Mouse (Mus musculus) forebrain, embryonic 11.5 days (tissue): ENCODE measurements around the gene Gmeb2. TPM values are rescaled to one million over a fixed set of nuclear protein-coding genes. Genes with fewer than 3 reads are reported as not detected.
A peak's percentile ranks its signal among the peaks of the same experiment; 100 is the strongest.
"Not testable (repeated sequence)": the region's sequence is repeated elsewhere in the genome, so short reads cannot be mapped to it uniquely, and the experiment has no call there.

ENCODE experiments used
- ATAC-seq: fragments of 200-750 bp; cut with Nextera tagmentation; replicated peaks from 2 replicates; pipeline ENCODE4 v1.8.0; 2017; ENCODE audit warnings: moderate TSS enrichment; ENCODE audit not compliant: low FRiP score
- DNase-seq: peaks from one replicate; pipeline ENCODE4 v3.0.0-alpha.2; 2017; ENCODE audit warnings: low spot score
- H3K27ac ChIP-seq: fragments of 300-500 bp; sonication (generic); 2 replicates; pipeline ENCODE4 v1.5.1; 2014; ENCODE audit warnings: low read depth, low read length
- H3K27me3 ChIP-seq: fragments of 300-500 bp; sonication (generic); 2 replicates; pipeline ENCODE4 v1.6.1; 2014; ENCODE audit warnings: mild to moderate bottlenecking, low read length, mixed read lengths; ENCODE audit not compliant: control insufficient read depth, insufficient read depth
- H3K36me3 ChIP-seq: fragments of 300-500 bp; sonication (generic); 2 replicates; pipeline ENCODE4 v1.6.1; 2014; ENCODE audit warnings: mild to moderate bottlenecking, low read length, moderate library complexity, mixed read lengths; ENCODE audit not compliant: control insufficient read depth, insufficient read depth
- H3K4me1 ChIP-seq: fragments of 300-500 bp; sonication (generic); replicated peaks from 2 replicates; pipeline ENCODE4 v1.6.1; 2014; ENCODE audit warnings: low read length, mixed read lengths; ENCODE audit not compliant: control insufficient read depth, insufficient read depth
- H3K4me2 ChIP-seq: fragments of 300-500 bp; sonication (generic); 2 replicates; pipeline ENCODE4 v1.6.1; 2014; ENCODE audit warnings: low read depth, mild to moderate bottlenecking, low read length, moderate library complexity, mixed read lengths; ENCODE audit not compliant: severe bottlenecking
- H3K4me3 ChIP-seq: fragments of 300-500 bp; sonication (generic); 2 replicates; pipeline ENCODE4 v1.5.1; 2014; ENCODE audit warnings: low read depth, low read length
- H3K9ac ChIP-seq: fragments of 300-500 bp; sonication (generic); 2 replicates; pipeline ENCODE4 v1.6.1; 2014; ENCODE audit warnings: low read length
- H3K9me3 ChIP-seq: fragments of 300-500 bp; sonication (generic); 2 replicates; pipeline ENCODE4 v1.6.1; 2016; ENCODE audit warnings: low read length, mixed read lengths; ENCODE audit not compliant: control insufficient read depth
- WGBS: fragments of 180-500 bp; shearing (Covaris S2); extraction: QIAGEN DNeasy Blood & Tissue Kit; methylation state at CpG from one replicate; pipeline ENCODE4 v1.1.7; 2014; 5-methylcytosine and 5-hydroxymethylcytosine counted together
- polyA plus RNA-seq: library from polyadenylated mRNA; unstranded; fragments of >200 nt; fragmentation: Nextera tagmentation; extraction: Ambion mirVana; gene quantifications from 2 replicates; pipeline ENCODE4 v1.2.1, GENCODE M21; 2014

The Gmeb2 gene
- polyA plus RNA-seq, result 21.7 and 22.9 TPM in 2 replicates

DNA sequence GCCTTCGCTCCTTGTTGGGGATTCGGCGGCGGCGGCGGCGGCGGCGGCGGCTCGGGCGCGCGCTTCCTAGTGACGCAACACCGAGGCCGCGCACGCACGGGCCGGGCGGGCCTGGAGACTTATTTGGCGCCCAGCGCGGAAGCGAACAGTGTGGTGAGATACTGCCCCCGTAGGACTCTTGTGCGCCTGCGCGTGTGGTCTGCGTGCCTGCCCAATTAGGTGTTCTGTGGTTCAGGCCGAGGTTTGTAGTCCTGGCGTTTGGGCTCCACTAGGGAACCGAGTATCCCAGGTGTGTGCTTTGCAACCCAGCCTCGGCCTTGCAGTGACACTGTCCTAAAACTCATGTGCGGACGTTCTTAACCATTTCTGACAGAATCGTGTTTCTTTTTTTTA lies at the start of gene Gmeb2:
Gmeb2 (minus strand) TSS at position 78 of the 393 bp plus-strand sequence.
- not testable (repeated sequence) for H3K4me1 ChIP-seq, H3K9me3 ChIP-seq, H3K36me3 ChIP-seq, H3K27me3 ChIP-seq
- under 1% methylated on average over 18 of the region's 38 CpGs for WGBS
- Histone ChIP-seq H3K4me3 (peak within 1 kb of the TSS; percentile 73), H3K4me2 (peak within 1 kb of the TSS; percentile 69), H3K9ac (peak within 1 kb of the TSS; percentile 93), H3K27ac (peak within 1 kb of the TSS; percentile 87)
- peak; percentile 96 for DNase-seq
- ATAC-seq, result peak; percentile 96

DNA sequence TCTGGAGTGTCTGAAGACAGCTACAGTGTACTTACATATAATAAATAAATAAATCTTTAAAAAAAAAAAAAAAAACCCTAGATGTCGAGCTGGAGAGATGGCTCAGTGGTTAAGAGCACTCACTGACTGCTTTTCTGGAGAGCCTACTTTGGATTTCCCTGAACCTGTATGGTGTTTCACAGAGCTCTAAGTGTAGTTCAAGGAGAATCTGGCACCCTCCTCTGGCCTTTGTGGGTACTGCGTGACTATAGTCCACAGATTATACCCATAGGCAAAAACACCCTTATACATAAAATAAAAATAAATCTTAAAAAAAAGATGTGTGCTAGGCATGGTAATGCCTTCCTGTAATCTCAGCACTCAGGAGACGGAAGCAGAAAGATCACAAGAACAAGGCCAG lies 46.2 kb upstream of the Gmeb2 start:
- Histone ChIP-seq H3K4me1 (no peaks in the 10 kb centered on the region), H3K27ac (no peak overlapping the region), H3K4me2 (no peak overlapping the region), H3K9me3 (no peaks in the 10 kb centered on the region), H3K4me3 (no peak overlapping the region), H3K9ac (no peak overlapping the region), H3K27me3 (no peaks in the 10 kb centered on the region), H3K36me3 (no peaks in the 10 kb centered on the region; the same call in 1 of the 2 replicates)
- 56% methylated on average over 3 of the region's 3 CpGs for WGBS
- DNase-seq (peak; percentile 70), ATAC-seq (0 out of 2 replicates have a peak, but pooled peaks have one; percentile 42)

DNA sequence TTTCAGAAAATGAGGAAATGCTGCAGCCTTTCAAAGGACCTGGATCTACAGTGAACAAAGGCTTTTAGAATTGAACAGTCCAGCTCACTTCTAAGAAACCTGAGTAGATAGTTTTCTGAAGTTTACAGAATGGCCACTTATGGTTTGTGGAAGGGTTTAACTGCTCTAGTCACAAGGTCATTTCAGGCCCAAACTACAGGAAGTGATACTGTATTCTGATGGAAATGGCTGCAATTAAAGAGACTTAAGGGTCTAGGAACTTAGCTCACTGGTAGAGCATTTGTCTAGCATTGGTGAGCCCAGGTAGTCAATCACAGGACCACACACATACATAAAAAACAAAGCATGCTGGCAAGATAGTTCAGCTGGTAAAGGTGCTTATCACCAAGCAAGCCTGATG lies 44.7 kb upstream of the Gmeb2 start:
- Histone ChIP-seq H3K9ac (no peak overlapping the region), H3K4me1 (no peaks in the 10 kb centered on the region), H3K9me3 (no peaks in the 10 kb centered on the region), H3K4me2 (no peak overlapping the region), H3K27me3 (no peaks in the 10 kb centered on the region), H3K4me3 (no peak overlapping the region), H3K27ac (no peak overlapping the region), H3K36me3 (no peaks in the 10 kb centered on the region; the same call in 1 of the 2 replicates)
- no peak for DNase-seq
- ATAC-seq, result no peak

DNA sequence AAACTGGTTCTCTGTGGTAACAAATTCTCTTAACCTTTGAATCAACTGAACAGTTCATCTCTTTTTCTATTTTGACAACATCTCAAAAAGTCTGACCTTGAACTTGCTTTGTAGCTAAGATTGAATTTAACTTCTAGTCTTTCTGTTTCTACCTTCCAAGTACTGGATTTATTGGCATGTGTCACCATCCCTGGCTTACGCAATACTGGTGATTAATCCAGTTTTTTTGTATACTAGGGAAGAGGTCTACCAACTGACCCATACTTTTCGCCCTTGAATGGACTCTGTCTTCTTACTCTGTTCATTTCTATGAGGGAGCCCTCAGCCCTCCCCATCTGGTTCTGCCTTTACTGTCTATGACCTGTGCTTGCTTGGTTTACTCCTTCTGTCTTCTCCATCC lies 38.3 kb upstream of the Gmeb2 start:
- no peaks in the 10 kb centered on the region for H3K4me1 ChIP-seq
- no peaks in the 10 kb centered on the region for H3K9me3 ChIP-seq
- no peaks in the 10 kb centered on the region; the same call in 1 of the 2 replicates for H3K36me3 ChIP-seq
- WGBS, result 94% methylated on average over 2 of the region's 2 CpGs
- no peak for DNase-seq
- no peak overlapping the region for H3K27ac ChIP-seq
- H3K4me2 ChIP-seq, result no peak overlapping the region
- no peak overlapping the region for H3K4me3 ChIP-seq
- H3K27me3 ChIP-seq, result no peaks in the 10 kb centered on the region
- no peak overlapping the region for H3K9ac ChIP-seq
- ATAC-seq, result no peak

DNA sequence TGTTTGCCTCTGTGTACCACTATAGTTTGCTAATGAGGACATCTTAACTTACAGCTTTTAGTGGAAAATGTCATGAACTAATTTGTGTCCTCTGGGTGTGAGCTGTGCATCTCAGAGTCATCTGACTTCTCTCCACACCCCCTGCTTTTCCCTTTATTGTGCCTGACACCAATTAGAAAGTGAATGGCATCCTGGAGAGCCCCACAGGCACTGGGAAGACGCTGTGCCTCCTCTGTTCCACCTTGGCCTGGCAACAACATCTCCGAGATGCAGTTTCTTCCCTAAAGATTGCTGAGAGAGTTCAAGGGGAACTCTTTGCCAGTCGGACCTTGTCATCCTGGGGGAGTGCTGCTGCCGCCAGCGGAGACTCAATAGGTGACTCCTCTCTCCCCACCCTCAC lies 34.3 kb upstream of the Gmeb2 start:
- Histone ChIP-seq H3K4me3 (no peak overlapping the region), H3K27ac (no peak overlapping the region), H3K9me3 (no peaks in the 10 kb centered on the region), H3K4me2 (no peak overlapping the region), H3K27me3 (no peaks in the 10 kb centered on the region), H3K9ac (no peak overlapping the region), H3K36me3 (no peaks in the 10 kb centered on the region; the same call in 1 of the 2 replicates), H3K4me1 (peaks cover 3% of the 10 kb centered on the region; the same call in 1 of the 2 replicates)
- DNase-seq (no peak), ATAC-seq (no peak)
- 81% methylated on average over 5 of the region's 5 CpGs for whole genome bisulfite sequencing

DNA sequence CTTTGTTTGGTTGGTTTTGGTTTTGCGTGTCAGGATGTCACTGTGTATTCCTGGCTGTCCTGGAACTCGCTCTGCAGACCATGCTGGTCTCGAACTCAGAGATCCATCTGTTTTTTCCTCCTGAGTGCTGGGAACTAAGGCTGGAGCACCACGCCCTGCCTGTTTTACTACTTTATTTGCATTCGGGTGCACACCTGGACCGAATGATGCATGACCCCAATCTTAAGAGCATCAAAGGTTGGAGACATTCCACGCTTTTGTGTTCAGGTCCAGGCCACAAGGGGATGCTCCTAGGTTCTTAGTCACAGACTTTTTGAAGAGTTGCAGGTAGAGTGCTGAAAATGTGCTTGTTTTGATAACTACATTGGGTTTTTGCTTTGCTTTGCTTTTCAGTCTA lies 32.3 kb upstream of the Gmeb2 start:
- ATAC-seq (no peak), DNase-seq (no peak)
- Histone ChIP-seq H3K9ac (peak overlapping the region; percentile 58), H3K4me2 (peak overlapping the region; percentile 62), H3K4me3 (peak overlapping the region; percentile 51), H3K36me3 (no peaks in the 10 kb centered on the region; the same call in 1 of the 2 replicates), H3K9me3 (no peaks in the 10 kb centered on the region), H3K4me1 (peaks cover 3% of the 10 kb centered on the region; the same call in 1 of the 2 replicates), H3K27ac (no peak overlapping the region), H3K27me3 (no peaks in the 10 kb centered on the region)
- 13% methylated on average over 7 of the region's 7 CpGs for WGBS

DNA sequence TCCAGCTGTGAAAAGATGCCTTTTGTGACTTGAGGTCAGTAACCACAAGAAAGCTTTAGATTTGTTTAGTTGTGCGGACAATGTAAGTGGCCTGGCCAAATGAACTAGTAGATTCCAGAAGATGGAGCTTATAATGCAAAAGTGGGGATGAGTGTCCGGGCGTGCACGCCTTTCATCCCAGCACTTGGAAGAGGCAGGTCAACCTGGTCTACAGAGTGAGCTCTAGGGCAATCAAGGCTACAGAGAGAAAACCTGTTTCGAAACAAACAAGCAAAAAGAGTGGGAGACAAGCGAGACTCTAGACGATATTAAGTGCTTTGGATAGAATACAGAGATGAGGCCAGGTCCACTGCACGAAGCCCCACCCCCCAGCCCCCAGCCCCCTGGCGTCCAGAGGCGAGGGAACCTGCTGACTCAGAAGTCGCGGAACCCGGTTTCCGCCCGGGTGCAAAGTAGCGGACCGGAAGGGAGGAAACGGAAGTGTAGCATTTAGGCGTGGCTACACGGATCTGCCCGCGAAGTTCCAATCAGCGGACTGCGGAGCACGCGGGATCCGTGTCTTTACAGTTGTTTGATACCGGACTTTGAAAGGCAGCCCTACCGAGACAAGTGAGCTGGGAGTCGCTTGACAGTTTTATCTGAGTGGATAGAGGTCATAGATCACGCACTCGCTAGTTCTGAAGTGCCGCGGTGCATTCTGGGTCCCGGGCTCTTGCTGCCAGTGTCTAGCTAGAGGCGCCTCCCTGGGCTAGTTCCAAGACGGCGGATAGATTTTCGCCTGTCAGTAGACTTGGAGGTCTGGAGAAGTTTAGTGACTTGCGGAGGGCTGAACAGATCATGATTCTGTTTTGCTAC lies 31.6 kb upstream of the Gmeb2 start, which contains the start of gene Rtel1:
Rtel1 (plus strand) TSS at position 492 of the 855 bp plus-strand sequence.
- H3K9ac ChIP-seq, result peak within 1 kb of the TSS; percentile 58
- 7% methylated on average over 40 of the region's 40 CpGs for WGBS
- 0 out of 2 replicates have a peak within 1 kb of the TSS, but pooled peaks have one; percentile 4 for H3K27ac ChIP-seq
- H3K4me2 ChIP-seq, result peak within 1 kb of the TSS; percentile 62
- peak within 1 kb of the TSS; percentile 51 for H3K4me3 ChIP-seq
- no peaks in the 10 kb centered on the region for H3K9me3 ChIP-seq
- no peaks in the 10 kb centered on the region; the same call in 1 of the 2 replicates for H3K36me3 ChIP-seq
- H3K27me3 ChIP-seq, result no peaks in the 10 kb centered on the region; the same call in 1 of the 2 replicates
- ATAC-seq (peak; percentile 94), DNase-seq (peak; percentile 92)
- peaks cover 3% of the 10 kb centered on the region; the same call in 1 of the 2 replicates for H3K4me1 ChIP-seq

DNA sequence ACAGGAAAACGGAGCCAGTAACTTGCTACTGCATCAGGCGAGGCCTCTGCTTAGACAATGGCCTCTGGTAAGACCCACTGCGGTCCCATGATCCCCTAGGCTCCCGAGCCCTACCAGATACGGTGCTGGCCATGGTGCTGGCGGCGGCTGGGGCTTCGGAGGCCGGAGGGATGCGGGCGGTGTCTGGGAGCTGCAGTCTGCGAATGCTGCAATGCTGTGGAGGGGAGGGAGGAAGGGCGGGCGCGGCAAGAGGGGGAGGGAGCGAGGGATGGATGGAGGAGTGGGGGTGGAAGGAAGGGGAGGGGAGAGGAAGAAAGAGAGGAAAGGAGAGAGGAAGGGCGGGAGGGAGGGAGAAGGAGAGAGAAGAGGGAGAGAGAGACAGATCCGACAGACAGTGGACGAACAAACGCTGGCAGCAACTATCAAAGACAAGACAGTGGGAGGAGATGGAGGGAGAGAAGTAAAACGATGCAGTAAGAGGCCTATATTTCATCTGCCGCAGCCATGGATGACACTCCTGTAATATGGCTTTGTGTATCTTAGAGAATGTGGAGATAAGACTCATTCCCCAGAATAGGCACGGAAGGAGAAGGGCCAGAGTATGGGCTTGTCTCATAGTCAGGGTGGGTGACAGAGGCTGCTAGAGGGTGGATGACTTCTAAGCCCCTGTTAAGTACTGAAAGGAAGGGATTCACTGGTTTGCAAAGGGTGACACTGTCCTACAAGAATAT lies 26.4 kb upstream of the Gmeb2 start, which contains the start of gene Stmn3:
Stmn3 (minus strand) TSS at position 421 of the 731 bp plus-strand sequence.
- Histone ChIP-seq H3K9ac (peak within 1 kb of the TSS; percentile 86), H3K4me1 (peaks cover 3% of the 10 kb centered on the region; the same call in 1 of the 2 replicates), H3K4me3 (peak within 1 kb of the TSS; percentile 60), H3K27ac (peak within 1 kb of the TSS; percentile 57), H3K9me3 (no peaks in the 10 kb centered on the region), H3K27me3 (peaks cover 5% of the 10 kb centered on the region; the same call in 1 of the 2 replicates), H3K36me3 (no peaks in the 10 kb centered on the region), H3K4me2 (peak within 1 kb of the TSS; percentile 86)
- 3% methylated on average over 23 of the region's 23 CpGs for WGBS
- ATAC-seq (peak; percentile 86), DNase-seq (peak; percentile 89)
